Mouse (Mus musculus): ENCODE results near the gene Jade3.
"Not testable (repeated sequence)": the region's sequence is repeated elsewhere in the genome, so short reads cannot be mapped to it uniquely, and the experiment has no call there.

Jade3 gene

DNA sequence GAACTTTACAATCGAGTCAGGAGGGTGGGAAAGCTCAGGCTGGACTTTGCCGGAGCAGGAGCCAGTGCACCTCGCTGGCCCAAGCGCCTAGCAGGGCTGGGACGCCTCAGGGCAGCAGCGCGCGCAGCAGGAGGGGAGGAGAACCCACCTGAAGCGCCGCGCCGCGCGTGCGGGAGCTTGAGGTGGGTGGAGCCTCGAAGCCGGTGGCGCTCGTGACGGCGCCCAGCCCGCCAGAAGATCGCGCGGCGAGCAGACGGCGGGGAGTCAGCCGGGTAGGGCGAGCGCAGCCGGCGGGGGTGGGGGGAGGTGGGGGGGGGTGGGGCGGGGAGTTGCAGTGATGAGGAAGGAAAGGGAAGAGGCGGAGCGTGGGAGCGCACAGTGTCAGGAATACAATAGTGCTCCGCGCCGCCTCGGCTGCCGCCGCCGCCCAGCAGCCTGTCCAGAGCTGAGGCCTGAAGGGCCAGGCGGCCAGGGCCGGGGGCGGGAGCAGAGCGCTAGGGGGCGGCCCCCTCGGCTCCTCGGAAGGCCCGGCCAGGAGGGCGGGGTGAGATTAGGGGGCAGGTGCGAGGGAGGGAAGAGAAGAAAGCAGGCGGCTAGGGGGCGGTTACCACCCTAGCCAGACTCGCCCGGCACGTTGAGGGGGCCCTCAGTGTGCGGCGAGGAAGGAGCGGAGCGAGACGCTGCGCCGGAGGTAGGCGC is at the start of gene Jade3:
Jade3 (plus strand) TSS at position 549 of the 699 bp plus-strand sequence.
- peak; percentile 94 for DNase-seq

DNA sequence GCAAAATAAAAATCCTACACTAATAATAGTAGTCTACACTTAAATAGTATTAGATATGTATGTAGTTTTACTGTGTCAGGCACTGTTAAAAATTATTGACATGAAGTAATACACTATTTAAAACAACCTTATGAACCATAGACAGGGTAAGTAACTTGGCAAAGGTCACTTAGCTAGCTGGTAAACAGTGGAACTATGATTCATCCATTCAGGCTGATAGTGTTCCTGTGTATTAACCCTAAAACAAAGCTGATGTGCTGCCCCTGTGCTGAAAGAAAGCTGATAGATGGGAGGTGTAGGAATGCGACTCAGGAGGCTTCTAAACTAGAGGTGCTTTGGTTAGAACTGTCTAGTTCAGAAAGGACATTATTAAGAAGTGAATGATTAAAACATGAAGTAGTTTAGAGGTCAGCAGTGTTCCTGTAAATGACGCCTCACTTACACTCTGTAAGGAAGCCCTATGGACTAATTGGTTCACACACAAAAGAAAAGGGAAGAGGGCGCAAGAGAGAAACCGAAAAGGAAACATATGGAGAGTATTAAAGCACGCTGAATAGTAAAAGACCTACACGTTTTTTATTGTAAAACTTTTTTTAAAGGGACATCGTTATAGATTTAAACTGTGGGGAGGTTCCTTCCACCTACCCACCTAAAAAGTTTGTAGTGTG is 46.0 kb upstream of the Jade3 start:
- no peak for DNase-seq

DNA sequence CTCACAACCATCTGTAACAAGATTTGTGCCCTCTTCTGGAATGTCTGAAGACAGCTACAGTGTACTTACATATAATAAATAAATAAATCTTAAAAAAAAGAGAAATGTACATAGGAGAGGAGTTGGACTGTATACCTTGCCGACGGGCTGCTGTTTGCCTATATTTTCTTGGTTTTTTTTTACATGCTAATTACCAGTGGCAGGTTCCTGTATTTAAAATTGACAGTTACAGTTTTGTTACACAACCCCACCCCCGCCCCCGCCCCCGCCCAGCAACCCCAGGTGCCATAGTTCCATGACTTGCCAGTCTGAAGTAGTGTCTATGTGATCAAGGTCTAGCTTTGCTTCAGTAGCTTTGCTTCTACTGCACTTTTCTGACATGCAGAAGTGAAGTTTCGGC is 43.2 kb upstream of the Jade3 start:
- DNase-seq, result no peak

DNA sequence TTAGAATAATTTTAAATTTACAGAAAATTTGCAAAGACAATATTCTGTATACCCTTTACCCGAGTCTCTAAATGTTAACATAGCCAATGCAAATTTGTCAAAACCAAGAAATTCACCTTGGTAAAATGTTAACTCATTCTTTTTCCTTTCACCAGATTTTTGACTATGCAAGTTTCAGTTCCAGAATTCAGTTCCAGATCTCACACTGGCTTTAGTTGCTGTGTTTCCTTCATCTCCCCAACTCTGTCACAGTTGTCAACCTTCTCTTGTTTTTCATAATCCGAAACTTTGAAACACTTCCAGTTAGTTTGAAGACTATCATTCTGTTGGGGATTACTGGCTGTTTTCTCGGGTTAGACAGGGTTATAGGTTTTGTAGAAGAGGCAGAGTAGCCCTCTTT is 38.5 kb upstream of the Jade3 start:
- DNase-seq, result no peak

DNA sequence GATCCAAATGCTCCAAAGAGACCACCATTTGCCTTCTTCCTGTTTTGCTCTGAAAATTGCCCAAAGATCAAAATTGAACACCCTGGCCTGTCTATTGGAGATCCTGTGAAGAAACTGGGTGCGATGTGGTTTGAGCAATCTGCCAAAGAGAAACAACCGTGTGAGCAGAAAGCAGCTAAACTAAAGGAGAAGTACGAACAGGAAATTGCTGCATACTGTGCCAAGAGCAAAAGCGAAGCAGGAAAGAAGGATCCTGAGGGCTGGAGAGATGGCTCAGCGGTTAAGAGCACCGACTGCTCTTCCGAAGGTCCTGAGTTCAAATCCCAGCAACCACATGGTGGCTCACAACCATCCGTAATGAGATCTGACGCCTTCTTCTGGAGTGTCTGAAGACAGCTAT is 33.5 kb upstream of the Jade3 start:
- DNase-seq, result not testable (repeated sequence)

DNA sequence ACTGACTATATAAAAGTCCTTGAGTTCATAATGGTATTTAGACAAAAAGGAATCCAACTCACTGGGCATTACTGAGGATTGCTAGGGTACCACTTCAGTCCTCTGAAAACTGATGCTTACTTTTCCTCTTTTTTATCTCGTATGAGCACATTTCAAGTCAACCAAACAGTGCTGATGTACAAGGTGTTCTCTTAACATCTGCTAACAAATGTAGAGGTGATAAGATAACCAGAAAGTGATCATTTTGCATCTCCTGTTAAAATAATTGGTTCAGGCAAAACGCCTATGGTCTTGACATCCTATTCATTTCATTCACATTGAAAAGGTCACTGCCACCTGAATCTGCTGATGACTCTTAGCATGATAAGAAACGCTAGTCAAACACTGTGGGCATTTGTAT is 32.5 kb upstream of the Jade3 start:
- no peak for DNase-seq

DNA sequence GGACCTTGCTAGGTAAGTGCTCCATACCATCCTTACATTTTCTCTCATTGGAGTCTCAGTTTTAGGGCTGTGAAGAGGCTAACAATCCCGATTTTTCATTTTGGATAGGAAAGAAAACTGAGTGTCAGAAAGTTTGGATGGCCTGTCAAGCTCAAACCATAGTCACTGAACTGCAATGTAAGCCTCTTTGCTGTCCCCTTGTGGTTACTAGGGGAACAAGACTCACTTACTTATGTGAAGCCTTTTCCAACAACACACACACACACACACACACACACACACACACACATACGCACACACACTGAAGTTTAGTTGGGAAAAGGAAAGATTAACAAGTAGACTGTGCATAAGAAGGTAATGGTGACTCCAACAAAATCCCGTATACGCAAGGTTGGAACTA is 21.4 kb upstream of the Jade3 start:
- DNase-seq, result peak; percentile 23

DNA sequence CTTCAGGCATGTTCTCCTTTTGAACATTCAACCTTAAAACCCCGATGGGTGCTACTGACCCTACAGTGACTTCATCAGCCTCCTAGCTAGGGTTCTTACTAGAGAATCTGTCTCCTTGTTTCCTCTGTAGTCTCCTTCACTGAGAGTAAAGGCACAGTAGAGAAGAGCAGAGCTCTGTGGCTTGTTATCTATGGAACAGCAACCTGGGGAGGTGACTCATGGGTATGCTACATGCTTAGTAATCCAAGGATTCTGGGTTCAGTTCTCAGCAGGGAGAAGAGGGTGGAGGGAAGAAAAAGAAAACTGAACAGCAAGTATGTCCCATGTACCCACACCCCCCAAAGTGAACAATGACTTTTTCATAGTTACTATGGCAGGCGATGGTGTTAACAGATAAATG is 18.6 kb upstream of the Jade3 start:
- no peak for DNase-seq

DNA sequence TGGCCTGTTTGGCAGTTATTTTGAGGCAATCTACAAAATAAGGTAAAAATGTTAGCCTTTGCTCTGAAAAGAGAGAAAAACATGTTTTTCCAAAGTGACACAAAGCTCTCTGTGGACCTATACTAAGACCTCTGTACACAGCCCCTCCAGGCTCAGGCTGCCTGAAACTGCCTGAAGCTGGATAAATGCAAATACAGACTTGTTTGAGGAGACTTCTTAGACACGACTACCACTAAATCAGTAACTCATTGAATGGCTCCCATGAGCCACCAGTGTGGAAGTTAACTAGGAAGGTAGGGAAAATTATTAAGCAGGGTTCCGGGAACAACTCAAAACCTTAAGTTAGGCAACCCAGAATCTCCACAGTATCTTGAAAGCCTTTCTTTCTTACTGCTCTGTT is 17.8 kb upstream of the Jade3 start:
- DNase-seq, result no peak

DNA sequence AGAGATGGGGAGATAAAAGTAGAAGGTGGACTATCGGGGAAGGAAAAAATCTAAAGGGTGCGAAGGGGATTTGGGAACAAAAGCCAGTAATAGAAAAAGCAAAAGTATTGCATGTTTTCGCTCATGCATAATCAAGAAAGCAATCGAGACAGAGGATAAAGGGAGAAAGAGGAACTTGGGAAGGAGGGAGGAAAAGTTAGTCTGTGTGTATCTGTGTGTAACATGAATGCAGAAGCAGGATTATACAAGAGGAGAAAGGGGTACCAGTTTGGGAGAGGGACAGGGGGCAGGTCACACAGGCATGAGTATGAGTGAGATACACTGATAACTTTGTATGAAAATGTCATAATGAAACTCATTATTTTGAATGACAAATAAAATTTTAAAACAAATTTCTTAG is 14.1 kb upstream of the Jade3 start:
- DNase-seq, result no peak

DNA sequence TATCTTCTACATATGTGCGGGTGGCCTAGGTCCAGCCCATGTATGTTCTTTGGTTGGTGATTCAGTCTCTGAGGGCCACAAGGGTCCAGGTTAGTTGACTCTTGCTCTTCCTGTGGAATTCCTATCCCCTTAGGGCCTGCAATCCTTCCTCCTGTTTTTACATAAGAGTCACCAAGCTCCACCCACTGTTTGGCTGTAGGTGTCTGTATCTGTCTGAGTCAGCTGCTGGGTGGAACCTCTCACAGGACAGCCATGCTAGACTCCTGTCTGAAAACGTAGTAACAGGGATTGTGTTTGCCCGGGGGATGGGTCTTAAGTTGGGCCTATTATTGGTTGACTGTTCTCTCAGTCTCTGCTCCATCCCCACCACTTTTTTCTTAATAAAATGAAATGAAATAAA is 13.3 kb upstream of the Jade3 start:
- no peak for DNase-seq

DNA sequence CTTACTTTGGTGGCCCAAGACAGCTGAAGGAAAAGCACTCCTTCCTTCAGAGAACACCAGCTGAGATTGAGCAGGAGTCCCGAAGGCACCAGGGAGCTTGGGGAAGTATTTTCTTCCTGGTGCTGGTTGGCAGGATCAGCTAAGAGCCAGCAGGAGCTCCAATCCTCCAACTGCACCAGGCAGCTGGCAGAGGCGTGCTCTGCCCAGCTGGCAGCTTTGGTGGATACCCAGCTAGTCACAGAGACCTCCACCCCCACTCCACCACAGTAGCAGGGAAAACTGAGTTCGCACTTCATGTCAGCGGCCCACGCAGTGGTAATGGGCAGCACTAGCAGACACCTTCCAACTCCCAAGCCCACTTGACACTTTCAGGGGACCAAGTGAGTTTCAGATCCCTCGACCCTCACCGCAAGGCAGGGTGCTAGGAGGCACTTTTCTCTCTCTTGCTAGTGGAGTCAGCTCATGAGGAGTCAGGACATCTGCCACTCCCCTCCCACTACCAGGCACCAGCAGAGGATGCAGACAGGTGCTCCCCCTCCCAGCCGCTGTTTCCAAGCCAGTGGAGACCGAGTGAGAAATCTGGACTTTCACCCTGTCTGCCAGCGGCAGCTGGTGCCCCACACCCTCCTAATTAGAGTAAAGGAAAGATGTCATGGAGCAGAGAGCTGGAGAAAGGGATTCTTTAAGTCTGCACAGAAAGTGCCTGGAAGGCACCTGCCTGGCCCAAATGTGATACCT is 10.4 kb upstream of the Jade3 start:
- DNase-seq, result peak; percentile 57

DNA sequence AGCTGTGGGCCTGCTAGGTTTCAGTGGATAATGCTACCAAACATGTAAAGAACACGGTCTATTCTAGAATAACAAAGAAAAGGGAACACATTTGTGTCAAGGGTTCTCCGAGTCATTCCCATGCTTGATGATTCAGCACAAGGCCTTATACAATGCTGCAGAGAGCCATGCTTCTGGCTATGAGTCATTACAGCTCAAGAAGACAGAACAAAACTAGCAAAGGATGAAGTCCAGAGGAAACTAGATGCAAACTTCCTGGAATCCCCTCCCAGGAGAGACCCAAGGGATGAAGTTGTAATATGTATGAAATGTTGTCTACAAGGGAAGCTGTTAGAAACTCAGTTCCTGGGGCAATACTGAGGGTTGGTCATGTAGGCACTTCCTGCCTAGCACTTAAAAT is 7.0 kb upstream of the Jade3 start:
- DNase-seq, result no peak

DNA sequence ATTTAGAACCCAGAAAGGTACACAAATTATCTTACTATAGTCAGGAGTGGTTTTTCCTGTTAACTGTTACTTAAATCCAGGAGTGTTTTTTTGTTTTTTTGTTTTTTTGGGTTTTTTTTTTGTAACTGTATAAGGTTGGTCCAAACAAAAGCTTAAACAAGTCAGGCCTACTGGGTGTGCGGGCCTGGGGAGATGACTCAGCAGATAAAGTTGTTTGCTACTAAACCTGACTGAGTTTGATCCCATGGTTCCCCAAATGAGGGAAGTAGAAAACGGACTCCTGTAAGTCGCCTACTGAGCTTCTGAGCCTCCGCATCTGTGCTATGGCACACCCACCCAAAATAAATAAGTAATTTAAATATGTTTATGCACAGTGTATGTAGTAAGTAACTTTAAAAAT is 6.0 kb upstream of the Jade3 start:
- no peak for DNase-seq

DNA sequence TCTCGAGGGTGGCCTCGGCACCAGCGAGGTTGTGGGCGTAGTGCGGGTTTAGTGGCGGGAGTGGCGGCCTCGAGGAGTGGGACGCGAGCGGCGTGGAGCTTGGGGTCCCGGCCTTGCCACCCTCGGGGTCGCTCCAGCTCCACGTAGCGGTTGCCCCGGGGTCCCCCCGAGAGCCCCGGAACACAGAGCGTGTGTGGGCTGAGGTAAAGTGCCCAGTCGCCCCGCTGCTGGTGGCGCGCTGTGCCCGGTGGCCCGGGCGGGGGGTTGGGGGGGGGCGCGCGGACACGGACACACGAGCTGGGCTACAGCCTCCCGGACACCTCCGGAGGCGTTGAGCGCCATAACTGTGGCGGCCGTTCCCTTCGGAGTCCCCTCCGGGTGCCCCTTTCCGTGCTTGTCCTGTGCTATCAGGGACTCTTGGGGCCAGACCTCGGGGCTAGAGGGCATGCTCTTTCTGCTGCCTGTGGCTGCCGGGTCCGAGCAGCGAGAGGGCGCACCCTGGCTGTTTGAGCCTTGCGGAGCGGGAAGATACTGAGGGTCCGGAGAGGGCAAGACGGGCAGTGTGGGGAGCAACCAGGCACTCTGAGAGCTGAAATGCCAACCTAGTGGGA is 456 bp downstream of the Jade3 start:
- DNase-seq, result peak; percentile 49

DNA sequence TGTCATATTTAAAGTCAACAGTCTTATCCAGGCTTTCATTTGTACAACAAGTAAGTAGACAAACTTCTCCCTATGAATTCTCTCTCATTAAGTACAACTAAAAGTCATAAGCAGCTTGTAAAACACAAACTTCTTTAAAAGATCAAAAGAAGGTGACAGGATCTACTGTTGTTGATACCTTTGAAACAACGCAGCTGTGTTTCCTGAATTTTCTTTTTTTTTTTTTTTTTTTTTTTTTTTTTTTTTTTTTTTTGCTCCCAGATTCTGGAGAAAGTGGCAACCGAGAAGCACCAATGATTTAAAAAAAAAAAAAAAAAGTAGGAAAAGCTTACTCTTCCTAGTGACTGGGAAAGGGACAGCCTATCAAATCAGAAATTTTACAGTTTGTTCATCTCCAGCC is 57.7 kb downstream of the Jade3 start:
- DNase-seq, result no peak

DNA sequence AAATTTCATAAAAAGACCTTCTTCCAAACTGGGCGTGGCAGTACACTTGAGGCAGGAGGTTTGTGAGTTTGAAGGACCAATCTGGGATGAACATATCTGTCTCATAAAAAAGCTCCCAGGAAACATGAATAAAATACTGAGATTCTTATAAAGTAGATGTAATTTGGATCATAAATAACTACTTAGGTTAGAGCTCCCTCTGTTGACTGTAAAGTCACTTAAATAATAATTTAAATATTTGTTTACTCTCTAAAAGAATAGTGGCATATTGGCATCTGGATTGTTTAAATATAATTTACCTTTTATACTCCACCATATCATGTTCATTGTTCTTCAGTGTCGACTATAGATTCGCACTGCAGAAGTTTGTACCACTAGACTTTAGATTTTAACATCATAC is 72.2 kb downstream of the Jade3 start:
- no peak for DNase-seq

DNA sequence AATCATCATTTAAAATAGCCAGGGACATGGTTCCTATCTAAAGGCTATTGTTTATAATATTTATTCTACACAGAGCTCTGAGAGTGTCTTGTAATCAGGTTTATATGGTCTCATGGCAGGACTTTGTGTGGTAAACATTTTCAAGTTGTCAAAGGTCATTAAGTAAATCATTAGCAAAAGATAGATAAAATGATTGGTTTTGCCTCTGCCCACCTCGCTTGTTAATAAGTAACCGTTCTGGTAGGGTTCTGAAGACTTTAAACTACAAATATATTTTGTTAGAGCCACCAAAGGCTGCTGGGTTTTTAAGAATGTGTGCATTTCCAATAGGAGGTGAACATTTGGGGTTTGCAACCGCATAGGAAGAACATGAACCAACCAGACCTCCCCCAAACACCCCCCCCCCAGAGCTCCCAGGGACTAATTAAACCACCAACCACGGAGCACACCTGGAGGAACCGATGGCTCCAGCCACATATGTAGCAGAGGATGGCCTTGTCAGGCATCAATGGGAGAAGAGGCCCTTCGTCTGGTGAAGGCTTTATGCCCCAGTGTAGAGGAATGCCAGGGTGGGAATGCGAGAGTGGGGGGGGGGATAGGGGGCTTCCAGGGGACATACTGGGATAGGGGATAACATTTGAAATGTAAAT is 94.9 kb downstream of the Jade3 start:
- no peak for DNase-seq

DNA sequence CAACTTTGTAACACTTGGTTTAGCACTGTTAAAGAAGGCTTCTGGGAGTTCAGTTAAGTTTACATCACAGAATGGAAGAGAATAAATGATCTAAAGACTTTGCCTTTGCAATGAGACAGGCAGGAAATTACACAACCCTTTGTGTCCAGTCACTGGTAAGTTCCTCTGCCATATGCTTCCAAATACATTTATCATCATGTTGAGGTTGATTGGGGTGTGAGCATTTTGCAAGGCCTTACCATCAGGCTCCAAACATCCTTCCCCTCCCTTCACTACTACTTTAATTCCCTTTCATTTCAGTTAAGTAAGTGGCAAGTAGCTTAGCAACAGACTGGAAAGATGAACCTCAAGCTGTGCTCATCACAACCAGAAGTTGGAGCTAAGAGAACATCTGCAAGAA is 96.1 kb downstream of the Jade3 start:
- DNase-seq, result no peak

DNA sequence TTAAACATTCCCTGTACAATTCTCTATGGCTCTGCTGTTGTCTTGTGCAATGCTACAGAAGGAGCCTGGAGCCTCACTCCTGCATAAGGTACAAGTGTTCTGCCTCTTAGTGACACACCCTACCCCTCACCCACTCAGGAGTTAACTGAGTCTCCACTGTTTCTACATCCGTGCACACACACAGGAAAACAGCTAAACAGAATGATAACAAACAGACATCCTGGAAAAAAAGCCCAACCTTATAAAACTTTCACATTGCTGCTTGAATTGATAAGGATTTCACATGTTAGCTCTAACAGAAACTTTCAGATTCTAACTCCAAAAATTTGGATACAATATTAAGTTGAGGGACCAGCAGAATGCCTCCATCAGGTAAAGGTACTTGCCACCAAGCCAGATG is 107.1 kb downstream of the Jade3 start:
- no peak for DNase-seq

DNA sequence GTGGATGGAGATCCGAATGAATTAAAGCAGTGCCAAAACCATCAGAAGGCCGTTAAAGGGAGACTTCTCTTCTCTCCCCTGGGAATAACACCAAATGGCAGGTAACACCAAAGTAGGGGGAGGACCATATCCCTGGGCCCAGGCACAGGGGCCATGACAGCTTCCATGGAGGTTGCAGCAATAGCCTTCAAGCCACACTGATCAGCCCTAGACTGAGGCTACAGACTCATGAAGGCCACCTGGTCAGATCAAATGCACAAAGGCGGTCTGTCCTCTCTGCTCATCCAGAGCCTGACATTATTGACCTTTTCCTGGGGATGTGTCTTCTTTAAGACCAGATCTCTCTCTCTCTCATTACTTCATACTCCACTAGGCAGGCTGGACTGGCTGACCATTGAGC is 118.4 kb downstream of the Jade3 start:
- DNase-seq, result no peak

DNA sequence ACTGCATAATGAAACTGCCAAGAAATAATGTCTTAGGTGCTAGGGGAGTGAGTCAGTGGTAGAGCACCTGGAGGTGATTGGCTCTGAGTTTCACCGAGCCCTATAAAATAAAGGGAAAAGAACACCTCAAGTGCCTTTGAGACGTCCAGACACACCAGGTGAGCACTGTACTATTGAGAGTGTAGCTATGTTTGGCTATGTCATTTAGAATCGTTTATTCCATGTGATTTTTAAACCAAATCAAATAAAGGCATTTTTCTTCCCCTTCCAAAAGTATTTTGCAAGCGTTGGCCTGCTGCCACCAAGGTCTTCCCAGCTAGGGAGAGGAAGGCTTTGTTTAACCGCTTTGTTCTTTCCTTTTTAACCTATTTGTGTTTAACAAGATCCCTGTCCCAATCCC is 122.1 kb downstream of the Jade3 start:
- no peak for DNase-seq

Measured in retina, postnatal 1 day (tissue).